Mouse (Mus musculus) R1 (cell line): ENCODE measurements around the gene Rragd.

ENCODE experiments used
- DNase-seq: peaks from one replicate; pipeline ENCODE4 v3.0.0-alpha.2; 2018; ENCODE audit warnings: low read depth, low spot score

The Rragd gene

DNA sequence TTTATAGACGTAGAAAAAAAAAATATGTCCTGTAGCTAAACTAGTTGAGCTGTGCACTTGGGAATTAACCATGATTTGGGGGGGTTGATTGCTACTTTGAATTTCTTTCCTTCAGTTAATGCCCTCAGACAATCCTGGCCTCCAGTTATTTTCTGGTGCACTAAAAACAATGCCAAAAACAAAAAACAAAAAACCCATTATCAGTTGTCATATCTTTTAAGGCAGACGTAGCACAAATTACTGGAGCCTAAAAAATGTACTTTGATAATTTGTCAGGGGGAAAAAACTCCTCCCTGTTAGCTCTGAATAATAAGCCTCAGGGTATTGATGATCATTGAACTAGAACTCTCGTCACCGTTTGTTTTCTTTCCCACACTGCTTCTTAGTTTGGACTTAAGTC, 49.2 kb downstream of the Rragd start:
- DNase-seq: no peak

DNA sequence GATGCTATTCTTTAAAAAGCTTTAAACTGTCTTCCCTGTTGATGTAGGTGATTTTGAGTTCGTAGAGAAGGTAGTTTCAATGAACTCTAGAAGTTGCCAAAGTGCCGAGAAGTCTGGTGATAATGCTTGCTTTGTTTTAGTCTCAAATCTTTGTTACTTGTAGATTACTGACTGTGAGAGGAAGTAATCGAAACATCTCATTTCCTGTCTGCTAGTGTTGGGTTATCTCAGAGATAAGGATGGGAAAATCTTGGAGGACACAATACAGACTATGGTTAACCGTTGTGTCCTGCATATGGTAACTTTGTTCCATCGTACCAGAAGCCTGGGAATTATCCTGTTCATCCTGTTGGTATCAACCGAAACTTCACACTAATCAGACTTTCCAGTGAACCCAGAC, 50.7 kb downstream of the Rragd start:
- no peak for DNase-seq

DNA sequence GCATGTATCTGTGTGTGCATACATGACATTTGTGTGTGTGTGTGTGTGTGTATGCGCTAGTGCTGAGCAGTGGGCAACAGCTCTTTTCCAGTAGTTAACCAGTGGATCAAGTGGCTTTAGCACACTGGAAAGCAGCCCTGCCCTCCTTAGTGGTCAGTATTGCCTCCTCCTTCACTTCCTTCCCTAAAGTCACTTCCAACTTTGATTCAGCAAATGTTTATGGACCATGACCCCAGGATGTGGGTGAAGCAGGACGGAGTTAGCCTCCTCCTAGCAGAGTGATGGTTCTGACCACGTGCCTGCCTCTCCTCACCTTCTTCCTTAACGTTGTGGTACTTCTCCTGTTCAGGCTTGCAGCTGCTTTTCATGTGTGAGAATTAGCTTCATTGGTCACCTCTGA, 57.0 kb downstream of the Rragd start:
- DNase-seq: no peak

DNA sequence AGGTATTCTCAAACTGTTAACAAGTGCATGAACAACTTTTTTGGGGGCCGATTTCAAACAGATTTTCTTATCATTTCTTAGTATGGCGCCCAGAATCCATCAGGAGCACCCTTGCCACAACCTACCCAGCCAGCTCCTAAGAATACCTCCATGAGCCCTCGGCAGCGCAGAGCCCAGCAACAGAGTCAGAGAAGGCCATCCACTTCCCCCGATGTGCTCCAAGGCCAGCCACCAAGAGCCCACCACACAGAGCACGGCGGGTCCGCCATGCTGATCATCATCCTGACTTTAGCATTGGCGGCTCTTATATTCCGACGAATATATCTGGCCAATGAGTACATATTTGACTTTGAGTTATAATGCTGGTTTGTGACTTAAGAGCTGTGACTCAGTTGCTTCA, 66.8 kb downstream of the Rragd start:
- no peak for DNase-seq

GRCm38 (mm10) chr4:33052055-33052454, 69.2 kb downstream of the Rragd start:
- DNase-seq: no peak

GRCm38 (mm10) chr4:33052650-33053049, 69.8 kb downstream of the Rragd start:
- peak; percentile 92 for DNase-seq

- no peak for DNase-seq
Measured at GRCm38 (mm10) chr4:33054426-33054825, 71.6 kb downstream of the Rragd start.

DNA sequence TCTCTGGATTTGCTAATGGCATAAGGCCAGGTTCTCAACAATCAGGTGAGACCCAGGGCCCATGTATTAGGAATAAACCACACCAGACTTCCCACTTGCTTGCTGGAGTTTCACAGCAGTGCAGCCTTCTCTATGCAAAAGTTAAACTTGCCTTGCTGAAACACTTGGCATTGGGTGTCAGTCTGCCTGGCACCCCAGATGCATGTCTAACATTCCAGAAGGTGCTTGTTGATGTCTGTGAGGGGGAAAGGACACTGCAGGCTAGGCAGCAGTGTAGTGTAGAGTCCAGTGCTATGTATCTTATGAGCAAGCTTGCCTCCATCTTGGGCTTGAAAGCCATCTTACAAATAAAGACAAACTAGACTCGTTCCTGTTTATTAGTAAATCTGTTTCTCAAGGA, 73.5 kb downstream of the Rragd start:
- DNase-seq: no peak

GRCm38 (mm10) chr4:33057890-33058687, 75.3 kb downstream of the Rragd start:
- no peak for DNase-seq

DNA sequence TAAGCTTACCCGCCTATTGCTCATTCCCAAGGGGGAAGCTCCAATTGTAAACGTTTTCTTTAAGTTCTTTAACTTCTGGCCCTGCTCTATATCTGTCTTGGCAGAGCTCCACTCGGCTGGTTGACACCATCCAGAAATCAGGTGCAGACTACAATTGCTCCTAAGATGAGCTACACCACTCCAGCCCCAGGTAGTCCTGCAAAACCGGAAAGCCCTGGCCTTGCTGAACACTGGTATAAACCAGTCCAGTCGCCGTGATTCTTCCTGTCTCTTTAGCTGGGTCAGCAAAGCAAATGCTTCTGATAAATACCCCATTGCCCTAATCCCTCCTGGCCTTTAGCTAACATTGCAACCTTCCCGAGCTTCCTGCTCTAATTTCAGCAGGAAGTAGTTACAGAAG, 78.3 kb downstream of the Rragd start:
- DNase-seq: no peak

GRCm38 (mm10) chr4:33062981-33063380, 80.1 kb downstream of the Rragd start, which contains the start of gene Gabrr2:
Gene Gabrr2 (plus strand): TSS chr4:33062999.
- no peak for DNase-seq

DNA sequence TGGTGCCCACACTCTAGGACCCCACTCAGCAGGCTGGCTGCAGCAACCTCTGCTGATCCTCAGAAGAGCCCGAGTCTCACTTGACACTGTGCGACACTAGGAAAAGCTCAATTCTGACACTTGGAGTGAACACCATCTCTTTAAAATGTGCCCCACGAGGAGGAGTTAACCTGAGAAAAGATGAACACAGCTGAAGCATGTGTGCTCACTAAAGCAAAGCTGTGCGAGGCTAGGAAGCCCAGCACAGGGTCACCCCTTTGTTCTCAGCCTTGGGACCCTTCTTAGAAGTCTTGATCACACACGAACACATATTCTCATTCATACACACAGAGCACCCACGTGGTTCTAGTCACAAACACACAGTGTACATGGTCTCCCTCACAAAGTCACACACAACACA, 82.1 kb downstream of the Rragd start:
- DNase-seq: no peak

GRCm38 (mm10) chr4:33066223-33066960, 83.6 kb downstream of the Rragd start:
- peak; percentile 23 for DNase-seq

DNA sequence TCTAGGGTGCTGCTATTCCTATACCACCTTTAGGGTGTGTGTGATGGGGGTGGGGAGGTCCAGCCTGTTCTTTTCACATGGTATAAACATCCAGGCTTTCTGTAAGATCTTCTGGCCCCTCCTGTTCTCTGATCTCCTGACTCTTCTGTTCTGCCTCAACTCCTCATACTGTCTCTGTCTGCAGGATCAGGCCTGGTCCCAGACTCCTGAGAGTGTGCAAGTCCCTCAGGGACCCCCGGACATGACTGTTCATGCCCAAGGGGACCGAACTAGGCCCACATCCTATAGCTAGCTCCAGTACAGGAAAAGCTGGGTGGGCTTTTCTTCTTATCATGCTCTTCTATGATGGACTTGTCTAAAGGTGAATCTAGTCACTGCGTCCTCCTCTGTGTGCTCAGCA, 84.5 kb downstream of the Rragd start:
- DNase-seq: no peak

DNA sequence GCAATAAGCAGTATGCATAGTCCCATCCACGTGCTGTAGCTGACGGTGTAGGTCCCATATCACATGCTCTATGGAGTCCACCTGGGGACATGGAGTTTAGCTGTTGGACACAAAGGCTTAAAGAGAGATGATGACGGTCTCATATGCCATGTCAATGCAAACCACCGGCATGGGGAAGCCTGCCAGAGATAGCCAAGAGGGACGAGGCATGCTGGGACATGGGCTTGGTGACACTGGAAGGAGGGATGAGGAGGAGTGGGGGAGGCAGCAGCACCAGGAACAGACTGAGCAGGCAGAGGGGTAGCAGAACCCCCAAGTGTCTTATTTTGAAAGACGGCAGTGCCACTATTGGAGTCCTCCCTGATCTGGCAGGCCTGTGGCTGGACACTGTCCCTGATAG, 85.0 kb downstream of the Rragd start:
- DNase-seq: no peak

DNA sequence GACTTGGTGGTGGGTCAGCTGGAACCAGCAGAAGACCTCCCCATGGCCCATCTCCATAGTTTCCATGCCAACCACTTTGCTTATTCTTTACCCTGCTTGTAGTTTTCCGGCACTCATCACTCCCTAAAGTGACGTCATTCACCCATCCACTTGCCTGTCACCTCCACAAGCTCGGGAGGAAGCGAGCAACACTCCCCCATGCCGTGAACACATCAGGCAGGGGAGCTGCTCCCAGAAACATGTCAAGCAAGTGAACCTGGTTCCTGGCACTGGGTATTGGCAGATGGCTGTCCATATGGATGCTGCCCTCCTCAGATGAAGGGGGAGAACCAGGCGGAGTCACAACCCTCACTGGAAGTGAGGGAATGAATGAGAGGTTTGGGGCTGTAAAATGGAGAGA, 86.1 kb downstream of the Rragd start:
- no peak for DNase-seq

GRCm38 (mm10) chr4:33070326-33070725, 87.5 kb downstream of the Rragd start:
- no peak for DNase-seq

GRCm38 (mm10) chr4:33071337-33071736, 88.5 kb downstream of the Rragd start:
- no peak for DNase-seq
